Mouse (Mus musculus): ENCODE results near the gene Rgs7.

Rgs7 gene

DNA sequence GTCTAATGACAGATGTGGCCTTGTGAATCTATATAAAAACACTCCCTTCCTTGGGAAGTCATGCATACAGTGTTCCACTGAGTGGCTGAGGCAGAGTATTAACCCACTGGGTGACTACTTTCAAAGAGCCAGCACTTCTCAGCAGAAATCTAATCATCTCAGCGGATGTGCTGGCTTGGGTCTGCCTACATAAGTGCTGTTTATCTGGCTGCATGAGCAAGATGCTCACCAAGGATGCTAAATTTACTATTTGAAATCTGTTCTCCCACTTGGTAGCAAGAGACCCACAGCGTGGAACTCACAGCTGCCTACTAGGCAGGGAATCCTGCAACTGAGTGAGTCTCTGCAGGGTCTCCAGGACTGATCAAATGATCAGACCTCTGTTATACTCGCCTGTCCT lies 184.7 kb downstream of the Rgs7 start:
- no peak for DNase-seq (ENCODE audit: low read depth, low spot score)

DNA sequence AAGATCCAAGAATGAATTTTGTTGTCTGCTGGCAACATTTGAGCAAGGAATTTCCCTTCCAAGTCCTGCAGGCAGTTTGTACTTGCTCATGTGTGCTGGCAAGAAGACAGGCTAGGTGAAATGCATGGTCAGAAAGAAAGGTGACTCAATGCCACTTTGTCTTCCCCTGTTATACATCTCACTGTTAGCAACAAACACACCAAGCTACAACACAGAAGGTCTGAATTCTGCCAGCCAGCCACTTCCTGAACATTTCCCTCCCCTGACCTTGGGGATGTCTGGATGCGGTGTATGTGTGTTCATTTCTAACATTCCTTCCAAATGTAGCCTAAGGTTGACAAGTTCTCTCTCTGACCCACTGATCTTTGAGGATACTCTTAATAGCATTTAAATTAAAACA lies 191.4 kb downstream of the Rgs7 start:
- no peak for DNase-seq (ENCODE audit: low read depth, low spot score)

DNA sequence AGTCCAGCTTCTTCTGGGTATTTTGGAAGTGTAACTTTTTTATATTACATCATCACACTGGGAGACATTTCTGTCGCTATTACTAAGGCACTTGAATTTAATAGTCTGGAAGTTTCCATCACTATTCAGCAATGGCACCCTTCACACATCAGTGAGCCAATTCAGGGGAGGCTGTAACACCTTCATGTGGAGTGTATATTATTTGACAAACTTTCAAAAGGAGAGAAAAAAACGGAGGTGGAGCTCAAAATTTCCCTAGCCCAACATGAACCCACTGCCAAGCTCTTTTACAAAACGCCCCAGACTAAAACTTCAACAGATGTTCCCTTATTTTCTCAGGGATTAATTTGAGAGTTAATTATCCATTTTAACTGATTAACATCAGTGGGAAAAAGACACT lies 191.9 kb downstream of the Rgs7 start:
- DNase-seq (ENCODE audit: low read depth, low spot score): no peak

DNA sequence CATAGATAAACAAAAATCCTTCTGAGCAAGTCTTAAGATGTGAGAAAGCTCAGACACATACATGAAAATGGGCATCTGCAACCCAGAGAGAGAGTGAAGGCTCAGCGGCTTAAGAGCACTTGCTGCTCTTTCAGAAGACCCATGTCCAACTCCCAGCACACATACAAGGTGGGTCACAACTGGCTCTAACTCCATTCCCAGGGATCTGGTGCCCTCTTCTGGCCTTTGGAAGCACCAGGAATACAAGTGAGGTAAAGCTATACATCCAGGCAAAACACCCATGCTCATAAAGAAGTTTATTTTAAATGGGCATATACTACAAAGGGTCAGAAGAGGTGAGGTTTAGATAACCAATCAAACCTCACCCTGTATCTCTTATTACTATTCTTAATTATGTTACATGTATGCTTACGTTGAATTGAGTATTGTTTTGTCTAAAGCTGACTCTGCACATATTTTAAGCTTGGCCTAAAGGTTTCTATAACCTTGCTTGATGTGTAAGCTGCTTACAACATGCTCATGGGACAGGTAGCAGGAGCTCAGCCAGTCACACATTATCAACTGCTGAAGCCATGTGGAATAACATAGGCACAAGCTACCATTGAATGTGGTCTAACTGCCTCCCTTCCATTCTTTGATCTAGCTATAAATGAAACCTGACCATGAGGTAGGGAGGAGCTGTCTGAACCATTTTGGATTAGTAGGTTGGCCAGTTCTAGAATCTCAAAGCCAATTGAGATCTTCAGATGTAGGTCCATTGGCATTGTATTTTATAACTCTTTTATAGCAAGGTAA lies 192.5 kb downstream of the Rgs7 start:
- DNase-seq (ENCODE audit: low read depth, low spot score): no peak

DNA sequence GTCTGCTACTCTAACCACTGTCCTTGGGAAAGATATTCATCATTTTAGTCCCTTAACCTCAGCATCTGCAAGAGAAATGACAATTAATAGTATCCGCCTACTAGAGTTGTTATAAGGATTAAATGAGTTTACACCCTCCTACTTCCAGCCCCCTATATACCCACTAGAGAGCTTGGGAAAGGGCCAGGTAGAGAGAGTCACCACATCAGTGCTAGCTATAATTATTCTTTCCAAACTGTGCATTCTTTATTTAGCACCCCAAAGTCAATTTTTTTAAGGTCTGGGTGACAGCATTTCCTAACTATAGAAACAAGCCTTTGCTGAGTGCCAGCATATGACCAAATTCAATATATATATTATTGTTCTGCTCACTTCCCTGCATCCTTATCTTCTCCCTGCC lies 195.4 kb downstream of the Rgs7 start:
- DNase-seq (ENCODE audit: low read depth, low spot score): no peak

DNA sequence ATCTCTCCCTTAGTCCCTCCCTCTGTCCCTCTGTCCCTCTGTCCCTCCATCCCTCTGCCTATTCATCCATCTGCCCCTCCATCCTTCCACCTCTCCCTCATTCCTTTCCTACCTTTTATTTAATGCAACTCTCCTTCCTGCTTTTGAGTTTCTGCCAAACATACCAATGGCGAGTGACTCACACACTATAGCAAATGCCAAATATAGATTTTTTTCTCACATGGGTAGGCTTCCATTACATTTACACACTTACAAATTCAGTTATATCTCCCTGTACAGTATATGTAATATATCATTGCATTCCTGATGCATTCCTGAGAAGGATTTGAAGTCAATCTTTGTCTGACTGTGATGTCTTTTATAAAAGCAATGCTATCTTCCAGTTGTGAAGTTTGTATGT lies 202.2 kb downstream of the Rgs7 start:
- no peak for DNase-seq (ENCODE audit: low read depth, low spot score)

DNA sequence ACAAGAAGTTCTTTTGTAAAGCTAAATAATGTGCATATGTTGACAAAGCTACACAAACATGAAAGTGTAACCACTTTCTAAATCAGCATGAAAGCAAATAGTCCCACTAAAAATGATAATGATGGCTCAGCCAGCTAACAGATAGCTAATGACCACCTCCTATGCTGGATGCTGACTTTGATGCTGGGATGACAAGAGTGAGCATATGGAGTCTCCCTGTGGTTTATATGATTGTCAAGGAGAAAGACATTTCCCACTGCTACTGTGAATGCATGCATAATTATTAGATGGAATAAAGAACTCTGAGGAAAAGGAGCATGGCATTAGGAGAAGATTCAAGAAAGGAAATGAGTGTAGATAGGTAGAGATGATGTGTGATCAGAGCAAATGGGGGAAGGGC lies 230.0 kb downstream of the Rgs7 start:
- DNase-seq (ENCODE audit: low read depth, low spot score): no peak

DNA sequence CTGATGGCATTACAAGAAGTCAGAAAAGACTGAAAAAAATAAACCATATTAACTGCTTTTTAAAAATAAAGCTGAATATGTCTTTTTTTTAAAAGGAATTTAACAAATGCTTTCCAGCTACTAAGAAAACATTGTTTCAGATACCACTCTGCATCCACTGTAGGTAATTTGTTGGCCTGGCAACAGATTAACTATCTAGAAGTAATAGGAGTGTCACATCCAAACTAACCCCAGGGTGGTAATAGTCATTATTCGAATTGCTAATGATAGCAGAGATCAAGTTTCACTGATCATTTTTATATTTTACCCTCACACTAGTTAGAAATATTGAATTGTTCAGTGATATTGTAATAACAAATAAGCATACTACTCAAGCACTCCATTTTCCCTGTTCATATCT lies 232.9 kb downstream of the Rgs7 start:
- no peak for DNase-seq (ENCODE audit: low read depth, low spot score)

DNA sequence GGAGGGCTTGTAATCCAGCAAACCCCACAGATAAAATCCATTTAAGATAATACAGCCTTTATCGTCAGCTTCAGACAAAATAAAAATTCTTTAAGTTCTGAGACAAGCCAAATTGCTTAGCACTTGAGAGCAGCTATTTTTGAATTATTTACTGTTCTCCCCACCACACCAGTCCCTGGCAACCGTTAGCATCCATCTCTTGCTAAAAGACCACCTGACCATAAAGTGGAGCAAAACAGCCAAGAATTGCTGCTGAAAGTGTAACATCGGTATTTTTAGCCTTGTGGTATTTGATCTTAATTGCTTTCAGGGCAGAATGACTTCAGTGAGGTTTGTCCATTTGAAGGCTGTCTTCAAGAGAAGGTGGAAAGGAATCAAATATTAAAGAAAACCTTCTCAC lies 237.1 kb downstream of the Rgs7 start:
- no peak for DNase-seq (ENCODE audit: low read depth, low spot score)

DNA sequence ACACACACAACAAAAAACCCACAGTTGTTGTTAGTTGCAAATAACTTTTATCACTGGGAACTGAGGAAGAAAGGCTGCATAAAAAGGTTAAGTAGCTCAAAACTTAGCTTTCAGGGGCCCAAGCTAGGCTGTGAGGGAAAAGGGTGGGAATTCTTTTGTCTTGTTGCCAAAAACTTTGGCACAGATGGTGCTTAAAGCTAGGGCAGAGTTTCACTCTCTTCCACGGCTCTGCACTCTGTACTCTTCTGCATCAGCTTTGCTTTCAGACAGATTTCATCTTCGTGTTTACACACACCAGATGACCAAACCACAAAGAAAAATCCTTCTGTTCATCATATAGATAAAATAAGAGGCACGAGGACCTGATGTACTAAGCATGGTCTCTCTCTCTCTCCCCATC lies 237.6 kb downstream of the Rgs7 start:
- no peak for DNase-seq (ENCODE audit: low read depth, low spot score)

DNA sequence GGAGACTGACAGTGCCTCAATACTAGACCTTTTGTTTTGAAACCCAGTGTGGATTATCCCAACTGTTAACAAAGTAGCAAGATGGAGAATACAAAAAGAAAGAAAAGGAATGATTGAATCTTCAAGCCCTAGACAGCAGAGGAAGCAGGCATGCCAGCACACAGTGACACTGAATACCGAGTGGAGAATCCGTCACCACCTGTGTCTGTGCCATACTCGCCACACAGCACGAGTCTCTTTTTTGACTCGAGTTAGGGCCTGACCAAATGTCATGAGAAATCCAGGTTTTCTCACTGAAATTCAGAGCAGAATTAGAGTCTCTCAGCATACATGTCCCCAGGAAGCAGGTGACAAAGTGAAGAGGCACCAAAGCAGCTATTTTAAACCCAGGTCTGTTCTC lies 250.2 kb downstream of the Rgs7 start:
- no peak for DNase-seq (ENCODE audit: low read depth, low spot score)

DNA sequence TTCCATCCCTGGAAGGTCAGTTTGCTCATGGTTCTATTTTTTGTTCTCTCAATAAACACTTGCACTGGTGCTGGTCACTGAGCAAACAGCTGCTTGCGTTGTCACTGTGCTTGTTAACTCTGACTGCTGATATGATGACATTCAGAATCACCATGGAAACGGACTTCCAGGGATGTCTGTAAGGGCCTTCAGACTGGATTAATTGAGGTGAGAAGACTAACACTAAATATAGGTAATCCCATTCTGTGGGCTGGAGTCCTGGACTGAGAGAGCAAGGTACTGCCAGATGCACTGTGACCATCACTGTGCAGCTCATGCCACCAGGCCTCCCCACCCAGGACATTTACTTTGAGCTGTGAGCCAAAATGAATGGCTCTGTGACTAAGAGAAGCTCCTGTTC lies 252.2 kb downstream of the Rgs7 start:
- DNase-seq (ENCODE audit: low read depth, low spot score): no peak

DNA sequence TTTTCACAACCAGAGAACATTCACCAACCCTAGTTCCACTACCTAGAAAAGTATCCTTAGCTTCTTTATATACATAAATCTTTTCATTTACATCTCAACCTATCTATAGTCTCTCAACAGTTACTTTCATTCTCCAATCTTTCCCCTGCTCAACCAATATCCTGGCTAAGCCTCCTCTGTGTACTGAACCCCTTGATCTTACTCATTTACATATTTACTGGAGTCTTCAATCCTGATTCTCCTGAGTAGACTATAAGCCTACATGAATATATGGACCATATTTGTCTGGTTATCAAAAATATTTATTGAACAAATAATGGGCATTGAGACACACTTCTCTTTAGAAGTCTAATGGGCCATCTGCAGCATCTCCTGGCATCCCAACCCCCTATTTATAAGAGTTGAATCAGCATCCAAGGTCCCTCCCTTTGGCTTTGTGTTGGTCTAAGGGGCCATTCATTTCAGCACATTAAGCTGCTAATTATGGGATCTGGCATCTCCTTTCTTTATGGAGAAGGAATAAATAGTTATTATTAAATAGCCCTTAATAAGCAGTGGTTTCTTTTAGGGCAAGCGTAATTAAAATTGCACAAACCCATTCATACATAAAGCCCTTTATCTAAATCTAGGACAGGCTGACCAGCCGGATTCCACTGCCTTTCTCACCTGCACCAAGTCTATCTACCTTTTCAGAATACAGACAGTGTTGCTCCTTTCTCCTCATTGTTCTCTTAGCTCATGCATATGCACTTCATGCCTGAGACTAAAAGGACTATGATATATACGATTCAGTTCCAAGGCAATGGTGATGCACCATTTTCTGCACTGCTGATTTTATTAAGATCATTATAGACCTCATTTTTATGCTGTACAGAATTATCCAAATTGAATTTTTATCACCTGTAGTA lies 270.5 kb downstream of the Rgs7 start:
- DNase-seq (ENCODE audit: low read depth, low spot score): no peak

DNA sequence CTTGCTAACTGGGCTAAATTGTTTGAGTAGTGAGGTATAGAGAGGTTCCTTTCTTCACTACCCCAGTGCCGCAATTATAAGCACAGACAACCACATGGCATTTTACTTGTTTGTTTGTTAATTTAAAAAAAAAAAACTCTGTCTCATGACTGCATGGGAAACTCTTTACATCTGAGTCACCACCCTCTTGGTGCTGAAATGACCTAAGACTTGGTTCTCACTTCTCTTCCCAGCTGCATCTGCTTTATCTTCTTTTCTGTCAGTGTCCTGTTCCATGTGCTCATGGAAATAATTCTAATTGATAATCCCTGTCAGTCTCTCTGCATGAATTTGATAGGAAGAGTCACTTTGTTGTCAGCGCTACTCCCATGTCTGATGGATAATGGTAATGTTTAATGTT lies 272.7 kb downstream of the Rgs7 start:
- no peak for DNase-seq (ENCODE audit: low read depth, low spot score)

DNA sequence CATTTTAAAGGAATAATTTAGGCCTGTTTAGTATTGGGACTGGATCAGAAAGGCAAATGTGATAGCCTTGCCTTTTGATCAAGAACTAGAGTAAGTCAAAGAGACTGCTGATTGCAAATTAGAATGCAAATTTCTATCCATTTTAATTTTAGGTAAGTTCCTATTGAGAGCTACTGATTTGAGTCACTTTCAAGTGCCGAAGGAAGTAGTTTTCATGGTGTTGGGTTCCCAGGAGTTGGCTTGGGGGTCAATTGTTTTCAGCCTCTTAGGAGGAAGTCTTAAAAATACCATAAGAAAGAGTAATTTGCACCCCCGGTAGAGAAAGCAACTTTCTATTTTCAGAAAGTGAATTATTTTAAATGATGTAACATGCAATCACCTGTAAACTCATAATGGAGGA lies 285.3 kb downstream of the Rgs7 start:
- no peak for DNase-seq (ENCODE audit: low read depth, low spot score)

DNA sequence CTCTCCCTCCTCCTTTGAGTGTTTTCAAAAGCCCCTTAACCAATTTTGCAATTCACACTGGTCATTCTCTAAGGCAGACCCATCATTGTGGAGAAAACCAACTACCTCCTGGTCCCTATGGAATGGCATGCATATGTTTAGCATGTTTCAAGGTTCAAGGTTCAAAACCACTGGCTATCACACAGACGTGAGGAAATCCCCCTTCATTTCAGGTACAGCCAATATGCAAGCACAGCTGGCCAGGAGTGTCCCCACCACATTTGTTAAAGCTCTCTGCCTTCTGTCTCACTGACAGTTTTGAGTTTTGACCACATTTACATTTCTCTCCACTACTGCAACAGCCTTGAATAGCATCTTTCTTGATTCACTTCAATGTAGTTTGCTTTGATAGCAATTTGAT lies 286.7 kb downstream of the Rgs7 start:
- DNase-seq (ENCODE audit: low read depth, low spot score): no peak

DNA sequence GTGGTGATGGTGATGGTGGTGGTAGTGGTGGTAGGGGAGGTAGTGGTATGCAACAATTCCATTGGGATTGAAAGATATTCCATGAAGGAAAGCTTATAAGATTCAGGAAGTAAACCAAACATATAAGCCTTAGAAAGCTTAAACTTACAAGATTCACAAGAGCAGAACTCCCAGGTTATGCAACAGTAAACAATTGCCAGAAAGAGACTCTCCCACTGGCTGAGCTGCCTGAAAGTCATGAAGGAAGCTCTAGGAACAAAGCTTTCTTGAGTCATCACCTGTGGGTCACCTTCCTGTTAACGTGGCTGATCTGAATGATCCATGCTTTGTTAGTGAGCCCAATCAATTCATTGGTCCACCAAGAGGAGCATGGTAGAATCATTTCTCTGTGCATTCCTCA lies 288.8 kb downstream of the Rgs7 start:
- DNase-seq (ENCODE audit: low read depth, low spot score): no peak

DNA sequence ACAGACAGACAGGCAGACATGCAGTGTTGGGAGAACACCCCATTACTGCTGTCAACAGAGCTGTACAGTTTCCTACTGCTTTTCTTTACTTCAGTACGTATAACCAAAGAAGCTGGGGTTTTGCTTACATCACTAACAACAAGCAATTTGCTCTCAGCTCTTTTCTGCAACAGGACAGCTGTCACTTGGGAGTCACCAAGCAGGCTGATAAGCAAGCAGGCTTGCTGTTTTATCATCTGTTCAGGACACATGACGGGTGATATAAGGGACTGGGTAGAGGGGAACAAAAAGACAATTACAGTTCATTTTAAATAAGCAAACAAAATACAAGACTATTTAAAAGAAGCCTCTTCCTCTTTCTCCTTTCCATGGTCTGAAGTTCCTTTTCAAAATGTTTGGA lies 289.4 kb downstream of the Rgs7 start:
- no peak for DNase-seq (ENCODE audit: low read depth, low spot score)

DNA sequence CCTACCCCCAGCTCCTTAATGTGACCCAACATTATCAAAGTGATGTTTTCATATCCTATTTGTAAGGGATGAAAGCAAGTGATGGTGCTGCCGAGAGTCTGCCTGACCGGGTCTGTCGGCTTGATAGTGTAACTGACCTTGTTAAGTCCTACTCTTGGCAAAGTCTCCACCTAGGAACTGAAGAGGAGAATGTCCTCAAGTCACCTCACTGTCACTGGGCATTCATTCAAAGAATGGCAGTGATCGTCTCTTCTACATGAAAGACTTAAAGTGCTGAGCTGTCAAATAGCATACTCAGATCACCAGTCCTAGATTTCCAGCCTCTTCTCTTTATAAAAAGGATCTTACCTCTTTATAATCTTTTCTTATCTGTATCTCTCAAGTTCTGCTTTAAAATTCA lies 293.4 kb downstream of the Rgs7 start:
- no peak for DNase-seq (ENCODE audit: low read depth, low spot score)

DNA sequence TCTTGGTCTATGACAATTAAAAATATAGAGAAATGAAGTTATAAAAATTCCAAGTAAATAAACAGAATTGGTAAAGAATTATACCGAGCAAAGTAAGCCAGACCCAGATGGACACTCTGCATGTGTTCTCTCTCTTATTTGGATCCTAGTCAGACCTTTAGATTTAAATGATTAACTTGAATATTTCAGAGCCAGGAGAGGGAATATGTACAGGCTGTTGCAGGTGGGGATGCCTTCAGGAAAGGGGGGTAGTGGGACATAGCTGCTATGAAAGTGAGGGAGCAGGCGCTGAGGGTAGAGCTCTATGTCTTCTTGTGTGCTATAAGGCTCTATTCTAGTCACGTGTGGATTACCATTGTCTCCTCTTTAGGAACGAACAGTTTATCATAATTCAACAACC lies 296.5 kb downstream of the Rgs7 start:
- DNase-seq (ENCODE audit: low read depth, low spot score): no peak

DNA sequence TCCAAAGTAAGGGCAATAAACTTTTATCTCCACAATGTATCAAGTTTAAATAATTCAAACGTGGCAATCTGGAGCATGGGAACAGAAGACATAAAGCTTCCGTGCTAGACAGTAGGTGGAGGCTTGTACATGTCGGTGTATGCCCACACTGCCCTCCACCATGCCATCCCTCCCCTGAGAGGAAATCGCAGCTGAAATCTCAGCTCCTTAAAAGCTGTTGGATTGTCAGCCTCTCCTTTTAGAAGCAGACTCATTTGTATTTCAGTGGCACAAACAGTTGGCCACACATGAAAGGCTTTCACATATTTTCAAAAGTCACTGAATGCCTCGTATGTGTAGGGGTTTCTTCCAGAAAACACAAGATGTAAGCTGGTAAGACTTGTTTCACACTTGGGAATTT lies 304.1 kb downstream of the Rgs7 start:
- no peak for DNase-seq (ENCODE audit: low read depth, low spot score)

DNA sequence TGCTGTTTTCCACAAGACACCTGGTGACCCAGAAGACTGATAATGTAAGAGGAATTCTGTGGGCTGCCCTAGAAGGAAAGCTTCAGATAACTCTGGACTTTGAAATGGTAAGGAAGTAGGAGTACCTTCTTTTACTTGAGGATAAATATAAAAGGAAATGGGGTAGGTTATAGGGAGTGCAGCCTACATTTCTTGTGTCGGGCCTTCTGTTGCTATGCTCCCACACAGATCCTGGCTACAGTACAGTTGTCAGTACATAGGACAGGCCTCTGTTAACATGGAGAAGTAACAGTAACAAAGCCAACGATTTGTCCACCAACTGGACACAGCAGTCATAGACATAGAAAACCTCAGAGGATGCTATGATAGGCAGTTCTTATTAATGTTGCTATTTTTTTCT lies 307.1 kb downstream of the Rgs7 start:
- no peak for DNase-seq (ENCODE audit: low read depth, low spot score)

DNA sequence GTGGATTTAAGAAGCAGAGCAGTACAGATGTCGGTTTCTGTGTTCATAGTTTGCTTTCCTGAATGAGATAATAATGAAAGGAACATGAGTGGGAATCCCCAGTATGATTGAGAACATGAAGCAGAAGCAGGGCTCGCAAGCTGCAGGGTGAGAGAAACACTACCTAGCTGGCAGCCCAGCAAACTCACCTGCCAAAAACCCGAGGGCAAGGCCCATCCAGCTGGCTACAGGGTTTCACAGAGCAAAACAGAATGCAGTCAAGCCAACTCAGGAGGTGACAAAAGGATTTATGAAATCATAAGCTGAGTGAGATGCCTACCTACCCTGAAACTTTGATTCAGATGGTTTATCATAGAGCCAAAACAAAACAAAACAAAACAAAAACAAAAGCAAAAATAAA lies 307.6 kb downstream of the Rgs7 start:
- no peak for DNase-seq (ENCODE audit: low read depth, low spot score)

Measured in CD4-positive helper T cell, adult 2 months (primary cell).